Mouse (Mus musculus) embryonic fibroblast, embryonic 13.5 days (primary cell): ENCODE measurements around the gene Aak1.

Experiments used
- CTCF ChIP-seq: IDR thresholded peaks from 2 replicates; pipeline ENCODE4 v1.5.1; 2011; ENCODE audit warnings: mild to moderate bottlenecking, control low read depth, low read length, moderate library complexity, borderline replicate concordance; ENCODE audit not compliant: insufficient read depth
- POLR2A ChIP-seq: IDR thresholded peaks from 2 replicates; pipeline ENCODE4 v1.6.1; 2011; ENCODE audit warnings: low read depth, mild to moderate bottlenecking, control low read depth, low read length, moderate library complexity

- TF ChIP-seq POLR2A, result no peak
- no peak for TF ChIP-seq CTCF
These were observed 169.6 kb downstream of the Aak1 start for GRCm38 (mm10) chr6:87018874-87019273.
